ENCODE assay signal across 9 mouse cellular contexts in genomic region chr8:78584863-78585262, GRCm38 (mm10).
DNase-seq lines count a peak whose midpoint lies in the region; ATAC-seq lines count a peak whose summit lies in the region.
"Had no signal": no experiment of that assay in that cellular context is flagged by ENCODE, and none has a peak within 500 bp of the region (broad histone marks: within the 10 kb centered on the region; RNA-seq: fewer than 3 reads in every experiment).

No protein-coding gene starts in this region.

- H3K9me3 ChIP-seq in limb, embryonic 12.5 days, result no peaks in the 10 kb centered on the region
- no peaks in the 10 kb centered on the region for H3K9me3 ChIP-seq in limb, embryonic 10.5 days (replicated peaks)
- H3K9me3 ChIP-seq in heart, embryonic 12.5 days (replicated peaks), result no peaks in the 10 kb centered on the region

- no peaks in the 10 kb centered on the region for H3K36me3 ChIP-seq in limb, embryonic 12.5 days
- no peaks in the 10 kb centered on the region for H3K36me3 ChIP-seq in limb, embryonic 10.5 days
- H3K36me3 ChIP-seq in heart, embryonic 12.5 days, result no peaks in the 10 kb centered on the region

- no peak overlapping the region for H3K9ac ChIP-seq in limb, embryonic 12.5 days (replicated peaks)
- H3K9ac ChIP-seq in heart, embryonic 12.5 days, result no peak overlapping the region

- H3K4me2 ChIP-seq in limb, embryonic 12.5 days, result no peak overlapping the region
- no peak overlapping the region for H3K4me2 ChIP-seq in heart, embryonic 12.5 days

- peak overlapping the region; percentile 17; the same call in 1 of the 2 replicates for H3K27ac ChIP-seq in limb, embryonic 12.5 days
- H3K27ac ChIP-seq in limb, embryonic 10.5 days, result no peak overlapping the region
- peak overlapping the region; percentile 24; the same call in 1 of the 2 replicates for H3K27ac ChIP-seq in heart, embryonic 12.5 days (ENCODE audit: poor library complexity, severe bottlenecking)

- WGBS in limb, embryonic 12.5 days, result 37% methylated on average over 3 of the region's 3 CpGs
- 46% methylated on average over 3 of the region's 3 CpGs for WGBS in limb, embryonic 10.5 days
- WGBS in heart, embryonic 12.5 days, result 29% methylated on average over 3 of the region's 3 CpGs

- peaks cover 12% of the 10 kb centered on the region for H3K4me1 ChIP-seq in limb, embryonic 12.5 days (replicated peaks)
- peaks cover 15% of the 10 kb centered on the region for H3K4me1 ChIP-seq in limb, embryonic 10.5 days
- H3K4me1 ChIP-seq in heart, embryonic 12.5 days (replicated peaks), result peaks cover 17% of the 10 kb centered on the region

- no peaks in the 10 kb centered on the region for H3K27me3 ChIP-seq in limb, embryonic 12.5 days
- H3K27me3 ChIP-seq in limb, embryonic 10.5 days (ENCODE audit: low read depth, poor library complexity, severe bottlenecking), result no peaks in the 10 kb centered on the region
- H3K27me3 ChIP-seq in heart, embryonic 12.5 days (replicated peaks), result no peaks in the 10 kb centered on the region

- no peak for ATAC-seq in limb, embryonic 12.5 days (ENCODE audit: insufficient number of reproducible peaks, insufficient read depth, low FRiP score, low TSS enrichment, low read depth)
- 0 out of 2 replicates have a peak, but pooled peaks have one; percentile 11 for ATAC-seq in heart, embryonic 12.5 days (ENCODE audit: insufficient number of reproducible peaks, low FRiP score)

- no peak overlapping the region for H3K4me3 ChIP-seq in limb, embryonic 12.5 days (replicated peaks)
- H3K4me3 ChIP-seq in limb, embryonic 10.5 days, result no peak overlapping the region
- no peak overlapping the region for H3K4me3 ChIP-seq in heart, embryonic 12.5 days

- DNase-seq in limb, embryonic 10.5 days (ENCODE audit: low spot score), result no peak
- peak; percentile 43 for DNase-seq in ZHBTc4 (ENCODE audit: low read depth, low spot score)
- DNase-seq in lung, postnatal 36 days, result peak; percentile 21
- no peak for DNase-seq in cerebellum, postnatal 25 days
- DNase-seq in adrenal gland, postnatal 36 days, result no peak
- DNase-seq: kidney, adult 18-20 months; thymus, postnatal 25 days had no signal

Comparison
In these comparisons a context has a peak if more than half of its experiments do, and no peak if none do; other contexts are left out.
1. DNase-seq: peak in ZHBTc4 (single experiment) and lung, postnatal 36 days (single experiment); none in limb, embryonic 10.5 days (single experiment), cerebellum, postnatal 25 days (0 of 2) and adrenal gland, postnatal 36 days (0 of 2).